Mouse (Mus musculus) testis, postnatal 14 days (tissue): ENCODE measurements around the gene Best2.

Experiments used
- DNase-seq: peaks from one replicate; pipeline ENCODE4 v3.0.0; 2021; ENCODE audit warnings: low spot score

Gene Best2

DNA sequence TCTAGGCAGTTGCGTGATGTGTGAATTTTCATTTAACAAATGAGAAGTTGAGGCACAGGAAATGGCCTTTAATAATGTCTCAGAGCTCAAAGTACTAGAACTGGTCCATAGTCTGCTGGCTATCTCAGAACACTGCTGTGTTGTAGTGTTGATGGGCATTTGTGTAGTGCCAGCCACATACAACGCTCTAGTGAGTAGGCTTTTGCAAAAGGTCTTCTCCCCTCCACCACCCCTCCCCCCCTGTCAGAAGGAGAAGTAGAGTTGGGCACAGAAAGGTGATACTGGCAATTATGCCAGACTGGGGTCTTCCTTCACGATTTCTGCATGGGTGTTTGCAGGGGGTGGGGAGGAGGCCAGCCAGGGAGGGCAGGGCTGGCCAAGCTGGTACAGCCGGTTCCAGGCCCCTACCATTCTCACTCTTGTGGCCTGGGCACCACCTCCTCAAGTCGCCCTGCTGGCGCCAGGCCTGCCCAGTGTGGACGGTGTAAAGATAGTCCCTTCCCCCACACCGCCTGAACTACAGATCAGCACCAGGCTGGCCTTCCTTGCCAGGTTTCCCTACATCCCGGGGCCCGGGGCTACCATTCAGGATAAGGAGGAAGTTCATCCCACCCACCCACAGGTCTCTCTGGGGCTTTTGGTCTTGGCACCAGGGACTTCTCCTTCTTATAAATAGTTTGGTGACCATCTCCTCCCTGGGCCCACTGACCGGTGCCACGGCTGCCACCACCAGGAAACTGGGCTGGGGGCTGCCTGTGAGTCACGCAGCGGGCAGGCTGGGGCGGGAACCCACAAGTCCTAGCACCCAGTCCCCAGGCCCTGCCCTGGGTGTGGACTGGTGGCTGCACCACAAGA, 32.5 kb downstream of the Best2 start:
- DNase-seq: no peak

- DNase-seq: peak; percentile 57
These were observed 33.5 kb downstream of the Best2 start for GRCm38 (mm10) chr8:84980622-84981358.

- peak; percentile 86 for DNase-seq
These were observed 34.5 kb downstream of the Best2 start for GRCm38 (mm10) chr8:84979599-84980421.

DNA sequence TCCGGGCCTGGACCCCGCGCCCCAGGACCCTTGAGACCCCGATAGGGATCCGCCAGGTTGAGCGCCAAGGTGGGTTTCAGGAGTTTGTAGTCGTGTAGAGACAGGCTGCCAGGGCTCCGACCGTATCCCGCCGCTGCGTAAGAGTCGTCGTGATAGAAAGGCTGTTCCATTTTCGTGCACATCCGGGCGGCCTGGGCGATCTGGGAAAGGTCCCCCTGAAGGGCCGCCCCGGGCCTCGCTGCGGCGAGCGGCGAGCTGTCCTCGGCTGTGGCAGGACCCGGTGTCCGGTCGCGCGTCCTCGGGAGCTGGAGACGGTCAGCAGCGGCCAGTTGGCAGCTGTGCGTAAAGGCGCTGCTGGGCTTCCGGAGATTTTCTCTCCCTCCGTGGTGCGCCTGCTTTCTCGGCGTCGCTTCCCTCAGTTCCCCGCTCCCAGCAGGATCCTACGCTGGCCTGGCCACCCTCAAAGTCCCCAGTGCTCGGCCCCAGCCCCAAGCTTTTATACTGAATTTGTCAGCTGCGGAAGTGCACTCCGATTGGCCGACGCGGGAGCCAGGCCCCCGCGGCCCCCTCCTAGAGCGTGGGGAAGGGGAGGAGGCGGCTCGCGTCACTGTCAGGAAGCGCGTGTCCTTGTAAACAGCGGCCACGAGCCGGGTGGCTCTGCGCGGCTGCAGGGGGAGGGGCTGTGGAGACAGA, 35.9 kb downstream of the Best2 start, which contains the start of gene Junb:
Gene Junb (minus strand): TSS at position 471 of the 693 bp plus-strand sequence.
- peak; percentile 83 for DNase-seq

GRCm38 (mm10) chr8:84977435-84978247, 36.7 kb downstream of the Best2 start:
- DNase-seq: peak; percentile 64

GRCm38 (mm10) chr8:84976763-84977434, 37.4 kb downstream of the Best2 start:
- DNase-seq: no peak

- peak; percentile 93 for DNase-seq
These were observed 38.1 kb downstream of the Best2 start for GRCm38 (mm10) chr8:84976031-84976762.

DNA sequence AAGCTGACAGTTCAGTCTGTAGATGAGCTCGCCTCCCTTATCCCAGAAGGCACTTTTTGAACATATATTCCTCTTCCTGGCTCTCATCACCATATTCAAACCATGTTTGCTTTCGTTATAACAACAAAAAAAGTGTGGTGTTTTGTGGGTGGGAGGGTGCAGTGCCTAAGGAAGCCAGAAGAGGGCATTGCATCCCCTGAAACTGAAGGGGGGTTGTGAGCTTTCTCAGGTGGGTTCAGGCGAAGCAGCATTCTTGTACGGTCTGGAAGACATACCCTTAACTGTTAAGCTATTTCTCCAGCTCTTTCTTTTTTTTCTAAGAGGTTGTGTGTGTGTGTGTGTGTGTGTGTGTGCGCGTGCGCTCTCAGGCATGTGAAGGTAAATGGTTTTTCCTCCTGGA, 38.9 kb downstream of the Best2 start:
- no peak for DNase-seq

DNA sequence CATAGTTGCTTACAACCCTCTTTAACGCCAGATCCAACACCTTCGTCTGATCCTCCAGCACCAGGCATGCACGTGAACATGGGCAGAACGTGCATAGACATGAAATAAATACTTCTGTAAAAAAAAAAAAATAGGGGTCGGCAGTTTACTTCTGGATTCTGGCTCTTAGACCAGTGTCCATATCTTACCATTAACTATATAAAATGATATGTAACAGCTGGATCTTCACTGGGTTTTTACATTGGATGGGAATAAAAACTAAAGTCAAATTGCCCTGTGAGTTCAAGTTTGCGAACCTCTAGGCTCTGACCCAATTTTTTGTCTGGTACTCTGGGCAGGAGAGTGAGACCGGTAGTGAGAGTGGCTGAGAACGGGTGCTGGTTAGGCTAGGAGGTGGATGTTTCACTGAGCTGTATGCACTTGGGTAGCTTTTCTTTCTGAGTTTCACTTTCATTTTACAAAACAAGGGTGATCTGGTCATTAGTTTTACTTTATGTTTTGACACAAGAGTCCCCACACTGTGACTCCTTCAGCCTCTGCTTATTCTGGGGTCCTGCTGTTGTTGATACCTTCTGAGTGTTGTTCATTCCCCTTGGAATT, 39.7 kb downstream of the Best2 start:
- DNase-seq: no peak

DNA sequence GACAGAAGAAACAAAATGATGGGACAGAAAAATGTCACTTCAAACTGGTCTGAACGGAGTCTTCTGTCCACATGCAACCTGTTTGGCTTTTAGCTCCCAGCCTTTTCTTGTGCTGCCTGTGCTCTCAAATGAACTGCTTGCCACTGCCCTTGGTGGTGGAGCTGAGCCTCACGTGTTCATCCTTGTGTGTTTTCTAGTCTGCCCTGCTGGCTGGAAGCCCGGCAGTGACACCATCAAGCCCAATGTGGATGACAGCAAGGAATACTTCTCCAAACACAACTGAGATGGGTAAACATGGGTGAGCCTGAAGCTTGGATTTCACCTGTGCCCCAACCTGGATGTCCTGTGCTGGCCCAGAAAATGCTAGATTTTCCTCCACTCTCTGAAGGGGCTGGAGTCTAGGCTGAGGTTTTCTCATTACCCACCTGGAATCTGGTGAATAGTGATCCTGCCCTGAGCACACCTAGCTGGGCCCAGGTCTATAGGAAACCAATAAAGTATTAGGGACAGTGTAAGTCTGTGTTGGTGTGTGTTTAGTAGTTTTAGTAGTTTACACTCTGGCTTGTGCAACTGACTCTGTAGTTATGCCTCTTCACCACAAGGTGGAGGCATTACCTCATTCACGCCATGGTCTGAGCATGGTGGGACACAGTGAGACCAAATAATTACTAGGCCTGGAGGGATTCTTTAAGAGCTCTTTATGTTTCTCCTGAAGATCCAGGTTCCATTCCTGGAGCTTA, 40.4 kb downstream of the Best2 start:
- DNase-seq: no peak

DNA sequence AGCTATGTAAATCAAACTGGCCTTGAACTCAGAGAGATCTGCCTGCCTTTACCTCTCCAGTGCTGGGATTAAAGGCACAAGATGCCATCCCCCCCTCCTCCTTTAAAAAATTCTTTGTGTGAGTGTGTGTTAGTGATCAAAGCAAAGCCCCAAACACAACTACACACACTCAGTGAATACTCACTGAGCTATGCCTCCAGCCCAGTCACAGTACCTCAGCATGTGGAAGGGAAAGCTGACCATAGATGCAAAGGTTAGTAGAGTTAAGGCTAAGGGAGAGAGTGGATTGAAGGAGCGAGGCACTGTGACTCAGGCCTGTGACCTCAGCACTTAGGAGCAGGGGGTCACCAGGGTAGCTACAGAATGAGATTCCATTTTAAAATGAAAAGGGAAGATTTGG, 41.3 kb downstream of the Best2 start:
- no peak for DNase-seq

DNA sequence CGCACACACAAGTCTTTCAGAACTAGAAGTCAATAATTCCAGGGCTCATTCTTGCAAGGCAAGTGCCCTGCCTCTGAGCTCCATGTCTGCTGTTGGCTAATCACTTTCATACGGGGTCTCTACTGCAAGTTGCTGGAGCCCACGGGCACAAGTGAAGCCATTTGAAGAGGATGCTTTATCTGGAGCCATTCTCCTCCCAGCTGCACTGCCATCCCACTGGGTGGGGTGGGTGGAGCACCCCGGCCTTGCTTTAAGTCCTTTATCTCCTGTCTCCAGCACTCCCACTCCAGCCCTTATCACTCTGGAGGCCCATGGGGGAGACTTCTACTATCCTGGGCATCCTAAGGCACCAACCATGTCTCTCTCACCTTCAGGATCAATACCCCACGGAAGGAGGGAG, 43.4 kb downstream of the Best2 start:
- DNase-seq: no peak

GRCm38 (mm10) chr8:84970135-84970790, 44.1 kb downstream of the Best2 start:
- no peak for DNase-seq

- no peak for DNase-seq
These were observed 44.8 kb downstream of the Best2 start, which contains the start of the genes Gm49661, Prdx2 and Rnaseh2a for GRCm38 (mm10) chr8:84969241-84970134. Gene Gm49661 (minus strand): TSS chr8:84969433. Gene Prdx2 (plus strand): TSS chr8:84969587. Gene Rnaseh2a (minus strand): TSS chr8:84969767.

DNA sequence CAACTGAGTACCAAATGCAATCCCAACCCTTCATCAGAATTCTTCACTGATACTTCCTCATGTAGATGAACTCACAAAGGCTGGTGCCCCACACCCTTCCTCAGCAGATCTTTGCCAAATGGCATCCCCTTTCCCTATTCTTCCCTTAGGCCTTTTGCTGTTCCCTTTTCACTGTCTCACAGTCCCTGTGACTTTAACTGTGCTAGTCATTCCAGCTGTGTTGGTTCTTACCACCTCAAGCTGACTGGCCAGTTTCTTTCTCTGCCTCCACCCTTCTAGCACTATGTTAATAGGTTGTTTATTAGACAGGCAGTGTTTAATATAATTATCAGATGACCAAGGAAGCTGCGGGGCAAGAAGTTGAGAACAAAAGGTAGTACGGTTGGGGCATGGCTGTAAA, 45.7 kb downstream of the Best2 start:
- DNase-seq: no peak

DNA sequence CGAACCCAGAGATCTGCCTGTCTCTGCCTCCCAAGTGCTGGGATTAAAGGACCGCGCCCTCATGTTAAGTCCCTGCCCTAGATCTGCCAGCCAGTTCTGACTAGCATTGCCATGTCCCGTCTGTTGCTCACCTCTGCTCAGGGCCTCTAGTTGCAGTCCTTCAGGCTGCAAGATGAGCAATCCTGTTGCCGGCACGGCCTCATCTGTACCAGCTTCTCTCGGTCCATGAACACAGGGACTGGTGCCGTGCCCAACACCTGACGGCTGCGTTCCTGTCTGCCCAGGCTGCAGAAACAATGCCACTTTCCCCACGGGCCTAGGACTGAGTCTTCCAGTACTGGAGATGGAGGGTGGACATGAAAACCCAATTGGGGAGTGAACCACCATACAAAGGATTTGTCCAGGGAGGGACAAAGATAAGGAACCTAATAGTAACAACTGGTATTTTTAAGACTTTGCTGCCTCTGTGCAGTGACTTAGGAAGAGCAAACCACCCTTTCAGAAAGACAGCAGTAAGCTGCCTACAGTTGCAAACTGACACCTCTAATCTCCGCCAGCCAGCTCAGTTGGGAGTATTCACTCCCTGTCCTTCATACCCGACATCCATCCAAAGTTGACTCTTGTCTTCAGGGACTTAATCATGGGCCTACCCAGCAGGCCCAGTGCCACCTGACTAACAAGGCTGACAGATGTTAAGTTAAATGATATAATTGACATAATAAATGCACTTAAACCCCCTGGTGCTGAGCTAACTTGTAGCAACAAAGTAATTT, 46.6 kb downstream of the Best2 start:
- no peak for DNase-seq
